Mouse (Mus musculus) forebrain, postnatal 0 days (tissue): ENCODE results near the gene Atp10a. TPM values are rescaled to one million over a fixed set of nuclear protein-coding genes. Genes with fewer than 3 reads are reported as not detected.
A peak's percentile ranks its signal among the peaks of the same experiment; 100 is the strongest.

Experiments
- ATAC-seq: fragments of 200-750 bp; cut with Nextera tagmentation; 2 replicates; pipeline ENCODE4 v1.8.0; 2017; ENCODE audit warnings: mild to moderate bottlenecking, moderate library complexity
- DNase-seq: peaks from one replicate; pipeline ENCODE4 v3.0.0-alpha.2; 2015
- H3K27ac ChIP-seq: fragments of 300-500 bp; sonication (generic); 2 replicates; pipeline ENCODE4 v1.5.1; 2014; ENCODE audit warnings: low read depth, mild to moderate bottlenecking, antibody characterized with exemption, low read length, moderate library complexity, mixed read lengths
- H3K27me3 ChIP-seq: fragments of 300-500 bp; sonication (generic); 2 replicates; pipeline ENCODE4 v1.6.1; 2014; ENCODE audit warnings: mild to moderate bottlenecking, low read length, mixed read lengths; ENCODE audit not compliant: insufficient read depth
- H3K36me3 ChIP-seq: fragments of 300-500 bp; sonication (generic); 2 replicates; pipeline ENCODE4 v1.6.1; 2014; ENCODE audit warnings: mild to moderate bottlenecking, moderate library complexity; ENCODE audit not compliant: insufficient read depth
- H3K4me1 ChIP-seq: fragments of 300-500 bp; sonication (generic); 2 replicates; pipeline ENCODE4 v1.6.1; 2014; ENCODE audit warnings: antibody characterized with exemption; ENCODE audit not compliant: insufficient read depth
- H3K4me2 ChIP-seq: fragments of 300-500 bp; sonication (generic); 2 replicates; pipeline ENCODE4 v1.6.1; 2014; ENCODE audit warnings: low read depth, mild to moderate bottlenecking, moderate library complexity
- H3K4me3 ChIP-seq: fragments of 300-500 bp; sonication (generic); 2 replicates; pipeline ENCODE4 v1.5.1; 2014; ENCODE audit warnings: low read depth, low read length, mixed read lengths
- H3K9ac ChIP-seq: fragments of 300-500 bp; sonication (generic); 2 replicates; pipeline ENCODE4 v1.6.1; 2014; ENCODE audit warnings: mild to moderate bottlenecking
- H3K9me3 ChIP-seq: fragments of 300-500 bp; sonication (generic); 2 replicates; pipeline ENCODE4 v1.6.1; 2016; ENCODE audit warnings: low read length
- CTCF ChIP-seq: sonication (generic); IDR thresholded peaks from 2 replicates; pipeline ENCODE4 v1.5.1; 2016; ENCODE audit warnings: antibody characterized with exemption, control low read depth, low read depth
- WGBS: fragments of 180-500 bp; shearing (Covaris S2); extraction: QIAGEN DNeasy Blood & Tissue Kit; methylation state at CpG from one replicate; pipeline ENCODE4 v1.1.7; 2014; 5-methylcytosine and 5-hydroxymethylcytosine counted together
- polyA plus RNA-seq: library from polyadenylated mRNA; unstranded; fragments of >200 nt; fragmentation: Nextera tagmentation; extraction: Ambion mirVana; gene quantifications from 2 replicates; pipeline ENCODE4 v1.2.1, GENCODE M21; 2015
- total RNA-seq: library from RNA; depleted of rRNA; stranded (reverse); fragments of >200 nt; gene quantifications from 2 replicates; pipeline ENCODE4 v1.2.3, GENCODE M21; 2014

Gene Atp10a
- total and polyA plus RNA-seq, 2 experiments from 2014 or later: 0.70 to 4.8 TPM

DNA sequence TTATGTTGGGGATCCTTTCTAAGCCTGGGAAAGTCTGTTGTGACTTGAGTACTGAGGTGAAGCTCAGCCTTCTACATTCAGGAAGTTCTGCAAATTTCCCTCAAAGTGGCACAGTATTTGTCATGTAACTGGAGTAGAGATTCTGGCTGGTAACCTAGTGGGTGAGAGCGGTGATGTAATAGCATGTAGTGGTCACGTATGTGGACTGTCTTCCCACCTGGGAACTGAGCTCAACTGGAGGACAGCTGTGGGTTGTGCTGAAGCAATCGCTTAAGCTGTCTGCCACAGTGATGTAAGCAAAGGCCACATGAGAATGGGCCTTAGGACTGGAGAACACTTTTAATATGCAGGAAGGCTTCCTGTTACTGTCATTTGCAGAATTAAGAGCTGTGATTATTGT lies 60.7 kb downstream of the Atp10a start:
- no peak for TF ChIP-seq CTCF
- 0 out of 2 replicates have a peak overlapping the region, but pooled peaks have one; percentile 15 for H3K27ac ChIP-seq
- no peaks in the 10 kb centered on the region for H3K36me3 ChIP-seq
- no peaks in the 10 kb centered on the region for H3K27me3 ChIP-seq
- no peak for ATAC-seq
- no peaks in the 10 kb centered on the region for H3K4me1 ChIP-seq
- H3K9me3 ChIP-seq: no peaks in the 10 kb centered on the region
- H3K4me3 ChIP-seq: no peak overlapping the region
- no peak overlapping the region for H3K9ac ChIP-seq
- DNase-seq: no peak
- WGBS: 98% methylated on average over 3 of the region's 3 CpGs
- no peak overlapping the region for H3K4me2 ChIP-seq

DNA sequence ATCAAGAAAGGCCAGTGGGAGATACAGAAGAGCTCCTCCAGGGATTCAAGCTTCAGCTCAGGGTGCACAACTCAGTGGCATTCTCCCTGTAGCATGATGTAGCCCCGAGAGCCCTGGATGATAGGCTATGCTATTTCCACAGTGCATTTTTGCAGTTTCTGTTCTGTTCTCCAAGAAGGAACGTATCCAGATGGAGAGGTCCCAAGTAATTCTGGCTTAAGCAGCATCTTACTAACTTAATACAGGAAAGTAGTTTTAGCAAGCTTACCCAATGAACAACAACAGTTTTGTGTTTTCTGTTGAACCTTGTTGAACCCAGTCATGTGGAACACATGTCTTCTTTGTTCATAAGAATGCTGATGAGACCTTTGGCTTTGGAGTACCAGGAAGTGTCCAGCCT lies 62.6 kb downstream of the Atp10a start:
- no peak for TF ChIP-seq CTCF
- H3K9ac ChIP-seq: no peak overlapping the region
- H3K36me3 ChIP-seq: no peaks in the 10 kb centered on the region
- WGBS: 57% methylated on average over 2 of the region's 2 CpGs
- H3K4me1 ChIP-seq: no peaks in the 10 kb centered on the region
- H3K4me2 ChIP-seq: no peak overlapping the region
- H3K27me3 ChIP-seq: no peaks in the 10 kb centered on the region
- no peak overlapping the region for H3K4me3 ChIP-seq
- no peaks in the 10 kb centered on the region for H3K9me3 ChIP-seq
- ATAC-seq (no peak), DNase-seq (peak; percentile 36)
- H3K27ac ChIP-seq: no peak overlapping the region

DNA sequence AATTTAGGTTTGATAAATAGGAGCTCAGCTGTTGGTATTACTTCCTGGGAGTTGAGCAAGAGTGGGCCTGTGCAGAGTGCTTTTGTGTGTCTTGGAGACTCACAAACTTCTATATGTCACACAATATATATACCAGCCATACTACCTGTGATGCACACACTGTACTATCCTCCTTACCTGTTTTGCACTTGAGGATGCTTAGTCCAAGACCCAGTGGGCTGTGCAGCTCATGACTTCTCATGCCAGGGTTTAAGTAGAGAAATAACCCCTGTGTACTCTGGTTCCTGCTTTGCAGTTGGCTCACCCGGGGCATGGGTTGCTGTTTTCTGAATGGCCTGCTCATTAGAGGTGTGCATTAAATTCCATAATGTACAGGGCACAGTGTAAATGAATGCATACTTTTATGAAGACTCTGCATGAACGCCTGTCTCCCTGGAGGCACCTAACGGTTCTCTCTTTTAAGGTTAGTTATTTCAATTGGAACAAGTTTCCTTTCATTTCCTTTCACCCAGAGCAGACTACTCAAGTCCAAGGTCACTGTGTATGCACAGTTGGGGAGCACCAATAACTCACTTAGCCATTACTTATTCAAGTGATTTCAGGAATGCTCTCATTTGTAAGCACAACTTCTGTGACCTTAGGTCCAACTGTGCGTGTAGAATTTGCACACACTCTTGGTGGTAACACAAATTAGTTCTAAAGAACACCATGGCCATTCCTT lies 63.4 kb downstream of the Atp10a start:
- Histone ChIP-seq H3K36me3 (no peaks in the 10 kb centered on the region), H3K4me1 (no peaks in the 10 kb centered on the region), H3K9me3 (no peaks in the 10 kb centered on the region), H3K4me2 (no peak overlapping the region), H3K27me3 (no peaks in the 10 kb centered on the region), H3K9ac (no peak overlapping the region), H3K4me3 (no peak overlapping the region), H3K27ac (no peak overlapping the region)
- DNase-seq (no peak), ATAC-seq (no peak)
- no peak for TF ChIP-seq CTCF
- WGBS: 42% methylated on average over 4 of the region's 4 CpGs

DNA sequence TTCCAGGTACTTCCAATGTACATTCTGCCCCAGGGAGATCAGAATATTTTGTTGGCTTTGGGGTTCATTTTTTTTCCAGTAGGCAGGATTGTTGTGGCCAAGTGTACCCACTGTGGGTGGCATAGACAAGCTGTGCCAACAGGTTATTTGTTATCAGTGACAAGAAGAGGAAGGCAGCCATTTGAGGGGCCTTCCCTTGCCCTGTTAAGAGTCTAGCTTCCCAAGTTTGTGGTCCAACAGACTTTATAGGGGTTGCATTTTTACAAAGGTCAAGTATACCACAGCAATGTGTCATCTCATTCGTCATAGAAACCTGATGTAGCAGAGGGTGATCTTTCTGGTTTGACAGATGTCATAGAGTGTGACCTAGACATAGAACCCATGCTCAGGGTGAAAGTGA lies 66.3 kb downstream of the Atp10a start:
- no peaks in the 10 kb centered on the region for H3K27me3 ChIP-seq
- no peak overlapping the region for H3K4me2 ChIP-seq
- H3K27ac ChIP-seq: no peak overlapping the region
- H3K9me3 ChIP-seq: no peaks in the 10 kb centered on the region
- H3K4me1 ChIP-seq: no peaks in the 10 kb centered on the region
- no peak overlapping the region for H3K9ac ChIP-seq
- no peak for DNase-seq
- no peak for ATAC-seq
- no peaks in the 10 kb centered on the region for H3K36me3 ChIP-seq
- 91% methylated on average over 1 of the region's 1 CpGs for WGBS
- no peak for TF ChIP-seq CTCF
- no peak overlapping the region for H3K4me3 ChIP-seq

DNA sequence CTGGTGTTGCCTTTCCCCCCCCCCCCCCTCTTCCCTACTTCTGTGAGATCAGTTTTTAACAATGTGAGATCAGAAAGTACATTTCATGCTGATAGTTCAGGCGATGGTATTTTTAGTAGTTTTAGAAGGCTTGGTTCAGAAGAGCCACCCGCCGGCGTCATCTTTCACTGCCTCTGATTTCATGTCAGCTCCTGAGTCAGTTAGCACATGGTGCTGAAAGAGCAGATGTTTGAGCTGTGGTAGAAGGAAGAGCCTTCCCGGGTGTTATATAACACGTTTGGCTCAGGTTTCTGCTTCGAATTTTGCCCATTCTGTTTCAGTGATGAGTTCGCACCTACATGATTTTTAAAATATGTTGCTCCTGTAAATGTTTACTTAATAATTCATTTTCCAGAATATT lies 74.2 kb downstream of the Atp10a start:
- TF ChIP-seq CTCF: no peak
- WGBS: 53% methylated on average over 8 of the region's 8 CpGs
- no peak overlapping the region for H3K27ac ChIP-seq
- no peak overlapping the region for H3K4me2 ChIP-seq
- DNase-seq (peak; percentile 61), ATAC-seq (peak; percentile 85)
- no peak overlapping the region for H3K4me3 ChIP-seq
- H3K36me3 ChIP-seq: no peaks in the 10 kb centered on the region
- H3K4me1 ChIP-seq: 0 out of 2 replicates have a peak, but pooled peaks cover 3% of the 10 kb centered on the region
- H3K9me3 ChIP-seq: no peaks in the 10 kb centered on the region
- no peaks in the 10 kb centered on the region for H3K27me3 ChIP-seq
- H3K9ac ChIP-seq: no peak overlapping the region

DNA sequence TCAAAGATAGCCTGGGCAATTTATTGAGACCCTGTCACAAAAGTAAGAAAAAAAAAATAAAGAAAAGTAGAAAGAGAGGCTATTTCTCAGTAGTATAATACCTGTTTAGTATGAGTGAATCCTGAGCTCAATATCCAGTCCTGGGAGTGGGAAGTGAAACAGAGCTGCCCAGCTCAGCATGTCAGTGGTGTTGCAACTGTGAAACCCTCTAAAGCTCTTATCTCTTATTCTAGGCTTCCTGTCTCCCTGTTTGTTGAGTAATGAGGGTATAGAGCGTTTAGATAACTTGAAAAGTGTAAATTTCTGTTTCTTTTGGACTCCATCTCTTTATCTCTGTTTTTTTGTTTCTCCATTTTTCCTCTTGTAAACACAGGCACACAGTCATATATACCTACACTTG lies 74.9 kb downstream of the Atp10a start:
- H3K4me3 ChIP-seq: no peak overlapping the region
- H3K27ac ChIP-seq: no peak overlapping the region
- H3K4me2 ChIP-seq: no peak overlapping the region
- H3K9ac ChIP-seq: no peak overlapping the region
- no peaks in the 10 kb centered on the region for H3K27me3 ChIP-seq
- H3K9me3 ChIP-seq: no peaks in the 10 kb centered on the region
- no peaks in the 10 kb centered on the region for H3K36me3 ChIP-seq
- WGBS: 90% methylated on average over 1 of the region's 1 CpGs
- no peak for TF ChIP-seq CTCF
- no peak for DNase-seq
- 0 out of 2 replicates have a peak, but pooled peaks cover 3% of the 10 kb centered on the region for H3K4me1 ChIP-seq
- ATAC-seq: no peak

DNA sequence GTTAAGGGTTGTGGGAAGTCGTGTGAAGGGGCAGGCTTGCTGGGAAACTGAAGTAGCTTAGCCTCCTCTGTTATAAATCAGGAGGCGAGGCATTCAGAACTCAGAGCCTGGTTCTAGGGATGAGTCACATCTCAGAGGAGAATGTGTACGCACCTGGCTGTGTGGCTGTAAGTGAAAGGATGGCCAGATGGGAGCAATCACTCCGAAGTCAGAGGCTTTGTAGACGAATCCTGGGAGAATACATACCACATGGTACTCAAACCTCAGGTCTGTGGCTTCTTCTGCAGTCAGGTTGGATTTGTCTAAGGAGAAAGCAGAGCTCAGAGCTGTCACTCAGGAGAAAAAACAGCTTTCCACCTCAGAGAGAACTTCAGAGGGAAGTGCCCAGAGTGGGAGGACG lies 76.4 kb downstream of the Atp10a start:
- H3K4me1 ChIP-seq: 0 out of 2 replicates have a peak, but pooled peaks cover 3% of the 10 kb centered on the region
- no peaks in the 10 kb centered on the region for H3K36me3 ChIP-seq
- H3K9me3 ChIP-seq: no peaks in the 10 kb centered on the region
- TF ChIP-seq CTCF: no peak
- no peaks in the 10 kb centered on the region for H3K27me3 ChIP-seq
- no peak overlapping the region for H3K9ac ChIP-seq
- ATAC-seq (no peak), DNase-seq (no peak)
- H3K4me2 ChIP-seq: no peak overlapping the region
- no peak overlapping the region for H3K27ac ChIP-seq
- WGBS: 81% methylated on average over 6 of the region's 6 CpGs
- no peak overlapping the region for H3K4me3 ChIP-seq
